Mouse (Mus musculus) MEL (cell line): ENCODE data around the gene Ttc32.

ENCODE experiments used
- POLR2AphosphoS5 ChIP-seq: IDR thresholded peaks from 2 replicates; pipeline ENCODE4 v1.6.1; 2012; ENCODE audit warnings: low read depth, borderline replicate concordance, mild to moderate bottlenecking, inconsistent platforms, low read length, moderate library complexity, mixed read lengths
- RCOR1 ChIP-seq: IDR thresholded peaks from 2 replicates; pipeline ENCODE4 v1.6.1; 2012; ENCODE audit warnings: low read depth, mild to moderate bottlenecking, inconsistent platforms, low read length, improper control_type of control experiment

DNA sequence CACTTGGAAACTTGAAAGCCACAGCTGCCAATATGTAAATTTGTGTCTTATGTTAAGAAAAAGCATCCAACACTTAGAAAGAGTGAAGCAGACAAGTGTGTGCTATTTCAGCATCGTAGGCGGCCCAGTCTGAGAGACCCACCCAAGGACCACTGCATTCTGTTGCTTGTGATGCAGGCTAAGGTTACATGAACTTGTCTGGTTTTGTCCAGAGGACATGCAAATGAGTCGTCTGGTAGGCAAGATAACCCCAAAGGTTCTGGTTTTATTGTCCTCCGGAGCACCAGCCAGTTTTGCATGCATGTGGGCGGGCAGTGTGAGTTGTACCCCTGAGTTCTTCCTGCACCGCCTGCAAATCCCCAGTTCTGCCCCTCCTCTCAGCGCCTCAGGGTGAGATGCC lies 10.9 kb downstream of the Ttc32 start:
- no peak for TF ChIP-seq RCOR1
- TF ChIP-seq POLR2AphosphoS5: no peak
